Mouse (Mus musculus) heart, postnatal 0 days (tissue): Measurements from ENCODE around the gene Zbtb8os.

Experiments used
- CTCF ChIP-seq: IDR thresholded peaks from 2 replicates; pipeline ENCODE4 v1.5.1; 2016; ENCODE audit warnings: antibody characterized with exemption, control low read depth, low read depth
- EP300 ChIP-seq: IDR thresholded peaks from 2 replicates; pipeline ENCODE4 v1.6.1; 2016; ENCODE audit warnings: antibody characterized with exemption, low read depth

- TF ChIP-seq EP300 (no peak), CTCF (no peak)
These were observed 10.7 kb upstream of the Zbtb8os start for GRCm38 (mm10) chr4:129324756-129325155.
